Mouse (Mus musculus) liver, embryonic 14.5 days (tissue): ENCODE measurements at regions not wholly inside any gene's neighbourhood (a gene's known extent, or its start where the extent isn't known, plus 50 kb on each side); places are given as distances from the start of the nearest gene placed in this dataset.

Experiments
- CTCF ChIP-seq: IDR thresholded peaks from 2 replicates; pipeline ENCODE4 v1.5.1; 2016; ENCODE audit warnings: antibody characterized with exemption, low read depth, control low read depth
- EP300 ChIP-seq: IDR thresholded peaks from 2 replicates; pipeline ENCODE4 v1.6.1; 2016; ENCODE audit warnings: antibody characterized with exemption, low read depth

DNA sequence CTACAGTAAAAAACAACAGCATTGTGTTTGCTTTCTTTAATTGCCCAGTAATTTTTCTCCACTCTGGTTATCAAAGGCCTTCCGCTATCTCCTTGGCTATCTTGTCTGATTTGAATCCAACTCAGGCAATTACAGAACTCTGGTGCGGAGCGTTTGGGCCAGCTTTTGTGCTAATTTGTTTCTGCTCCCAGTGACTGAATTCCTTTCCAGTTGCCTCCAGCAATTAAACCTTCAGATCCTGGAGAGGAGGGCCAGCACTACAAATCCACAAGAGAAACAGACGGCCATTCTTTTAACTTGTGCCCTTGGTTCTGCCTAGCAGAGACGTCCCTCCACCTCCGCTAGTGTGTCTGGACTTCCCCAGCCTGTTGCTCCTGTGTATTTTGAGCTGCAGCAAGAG is 51.3 kb upstream of the Ankrd55 start:
- TF ChIP-seq EP300 (no peak), CTCF (no peak)
